Mouse (Mus musculus) left cerebral cortex, postnatal 36 days (tissue): ENCODE measurements around the gene Mapk8ip3. TPM values are rescaled to one million over a fixed set of nuclear protein-coding genes. Genes with fewer than 3 reads are reported as not detected.
A peak's percentile ranks its signal among the peaks of the same experiment; 100 is the strongest.
"Not testable (repeated sequence)": the region's sequence is repeated elsewhere in the genome, so short reads cannot be mapped to it uniquely, and the experiment has no call there.

ENCODE experiments used
- DNase-seq, 2 experiments: peaks; one replicate each; pipeline ENCODE4 v3.0.0; 2021 to 2022; ENCODE audit warnings: low spot score in 2 of 2, mixed read lengths in 1 of 2
- intact Hi-C: fragments of 180-260 bp; cut with DNase I; formaldehyde crosslinking; loops from one replicate; pipeline ENCODE4 v1.15.1; 2025
- total RNA-seq, 2 experiments: library from RNA; stranded (reverse); gene quantifications; 2 replicates each; pipeline ENCODE4 v1.2.3; 2021

Mapk8ip3 gene
- 100 to 1,000 TPM; 363 to 396 TPM for total RNA-seq

GRCm38 (mm10) chr17:24936259-24937237 is at the start of gene Mapk8ip3:
TSS of gene Mapk8ip3 (minus strand) at chr17:24936977.
- intact Hi-C loops, result loop anchor here (2.0 to 5.0 kb wide), 2 partner anchors 24 to 81 kb away; partner anchors contain the start of genes Cramp1l, Ift140 and Jpt2
- peak; percentile 96 to 97 for DNase-seq

- intact Hi-C loops, result loop anchor here (2.0 kb wide), 1 partner anchor 24 kb away; the partner anchor contains the start of gene Mapk8ip3
- DNase-seq, result no peak
Observed at GRCm38 (mm10) chr17:24960852-24961715, 24.3 kb upstream of the Mapk8ip3 start.

- intact Hi-C loops, result loop anchor here (2.0 kb wide), 1 partner anchor 23 kb away; the partner anchor contains the start of gene Mapk8ip3
- peak; percentile 94 to 95 for DNase-seq
Observed at GRCm38 (mm10) chr17:24960135-24960851, 23.5 kb upstream of the Mapk8ip3 start, which contains the start of gene Jpt2. TSS of gene Jpt2 (minus strand) at chr17:24960689.

- intact Hi-C loops, result no loop called here
- no peak for DNase-seq
Observed at GRCm38 (mm10) chr17:24959371-24959770, 22.6 kb upstream of the Mapk8ip3 start.

GRCm38 (mm10) chr17:24953291-24953690 is 16.5 kb upstream of the Mapk8ip3 start:
- intact Hi-C loops, result no loop called here
- DNase-seq, result no peak

GRCm38 (mm10) chr17:24950671-24951070 is 13.9 kb upstream of the Mapk8ip3 start:
- intact Hi-C loops, result no loop called here
- DNase-seq, result no peak

GRCm38 (mm10) chr17:24948204-24948603 is 11.4 kb upstream of the Mapk8ip3 start:
- no peak for DNase-seq
- intact Hi-C loops, result no loop called here

- DNase-seq, intact Hi-C loops: not testable (repeated sequence)
Observed at GRCm38 (mm10) chr17:24943589-24943988, 6.8 kb upstream of the Mapk8ip3 start.

GRCm38 (mm10) chr17:24943036-24943435 is 6.3 kb upstream of the Mapk8ip3 start:
- intact Hi-C loops, result no loop called here
- peak; percentile 61 to 68 for DNase-seq

GRCm38 (mm10) chr17:24942453-24942852 is 5.7 kb upstream of the Mapk8ip3 start:
- DNase-seq, result peak in 1 of 2 experiments; percentile 22
- intact Hi-C loops, result not testable (repeated sequence)

- intact Hi-C loops, result loop anchor here (2.0 to 5.0 kb wide), 2 partner anchors 24 to 80 kb away; partner anchors contain the start of genes Cramp1l, Ift140 and Jpt2
- no peak for DNase-seq
Observed at GRCm38 (mm10) chr17:24937266-24937665, 489 bp upstream of the Mapk8ip3 start.

GRCm38 (mm10) chr17:24935666-24936065 is 1.1 kb downstream of the Mapk8ip3 start:
- intact Hi-C loops, result loop anchor here (2.0 to 5.0 kb wide), 2 partner anchors 25 to 82 kb away; partner anchors contain the start of genes Cramp1l, Ift140 and Jpt2
- no peak for DNase-seq

- intact Hi-C loops, result loop anchor here (5.0 kb wide), 1 partner anchor 82 kb away; the partner anchor contains the start of genes Cramp1l and Ift140
- DNase-seq, result no peak
Observed at GRCm38 (mm10) chr17:24934926-24935325, 1.9 kb downstream of the Mapk8ip3 start.

- intact Hi-C loops, result no loop called here
- DNase-seq, result no peak
Observed at GRCm38 (mm10) chr17:24933163-24933562, 3.6 kb downstream of the Mapk8ip3 start.

- no peak for DNase-seq
- intact Hi-C loops, result no loop called here
Observed at GRCm38 (mm10) chr17:24932431-24932830, 4.3 kb downstream of the Mapk8ip3 start.

GRCm38 (mm10) chr17:24929506-24929905 is 7.3 kb downstream of the Mapk8ip3 start:
- DNase-seq, result no peak
- intact Hi-C loops, result no loop called here

- no peak for DNase-seq
- intact Hi-C loops, result no loop called here
Observed at GRCm38 (mm10) chr17:24923246-24923645, 13.5 kb downstream of the Mapk8ip3 start.

GRCm38 (mm10) chr17:24913984-24914383 is 22.8 kb downstream of the Mapk8ip3 start:
- DNase-seq, result no peak
- intact Hi-C loops, result no loop called here

- no peak for DNase-seq
- intact Hi-C loops, result no loop called here
Observed at GRCm38 (mm10) chr17:24907591-24907990, 29.2 kb downstream of the Mapk8ip3 start.
